Mouse (Mus musculus) limb, embryonic 11.5 days (tissue): ENCODE measurements around the gene Pcca. TPM values are rescaled to one million over a fixed set of nuclear protein-coding genes. Genes with fewer than 3 reads are reported as not detected.

Source experiments
- ATAC-seq: fragments of 200-750 bp; cut with Nextera tagmentation; 2 replicates; pipeline ENCODE4 v1.8.0; 2017; ENCODE audit warnings: low read depth; ENCODE audit not compliant: insufficient number of reproducible peaks, low FRiP score, low TSS enrichment
- DNase-seq: peaks from one replicate; pipeline ENCODE4 v3.0.0-alpha.2; 2015; ENCODE audit warnings: low spot score
- H3K27ac ChIP-seq: fragments of 300-500 bp; sonication (generic); replicated peaks from 2 replicates; pipeline ENCODE4 v1.5.1; 2014; ENCODE audit warnings: low read depth, mild to moderate bottlenecking, low read length
- H3K27me3 ChIP-seq: fragments of 300-500 bp; sonication (generic); 2 replicates; pipeline ENCODE4 v1.6.1; 2014; ENCODE audit warnings: mild to moderate bottlenecking, low read length, mixed read lengths; ENCODE audit not compliant: control insufficient read depth, insufficient read depth
- H3K36me3 ChIP-seq: fragments of 300-500 bp; sonication (generic); 2 replicates; pipeline ENCODE4 v1.6.1; 2014; ENCODE audit warnings: mild to moderate bottlenecking, low read length, moderate library complexity, mixed read lengths; ENCODE audit not compliant: control insufficient read depth, insufficient read depth
- H3K4me1 ChIP-seq: fragments of 300-500 bp; sonication (generic); 2 replicates; pipeline ENCODE4 v1.6.1; 2014; ENCODE audit warnings: low read length, mixed read lengths; ENCODE audit not compliant: control insufficient read depth, insufficient read depth
- H3K4me2 ChIP-seq: fragments of 300-500 bp; sonication (generic); 2 replicates; pipeline ENCODE4 v1.6.1; 2014; ENCODE audit warnings: low read depth, mild to moderate bottlenecking, moderate library complexity; ENCODE audit not compliant: severe bottlenecking
- H3K4me3 ChIP-seq: fragments of 300-500 bp; sonication (generic); 2 replicates; pipeline ENCODE4 v1.5.1; 2014; ENCODE audit warnings: low read depth, low read length
- H3K9ac ChIP-seq: fragments of 300-500 bp; sonication (generic); 2 replicates; pipeline ENCODE4 v1.6.1; 2014; ENCODE audit warnings: mild to moderate bottlenecking, low read length
- H3K9me3 ChIP-seq: fragments of 300-500 bp; sonication (generic); 2 replicates; pipeline ENCODE4 v1.6.1; 2016; ENCODE audit warnings: low read length; ENCODE audit not compliant: control insufficient read depth
- WGBS: fragments of 180-500 bp; shearing (Covaris S2); extraction: QIAGEN DNeasy Blood & Tissue Kit; methylation state at CpG from one replicate; pipeline ENCODE4 v1.1.7; 2014; 5-methylcytosine and 5-hydroxymethylcytosine counted together
- polyA plus RNA-seq: library from polyadenylated mRNA; unstranded; fragments of >200 nt; fragmentation: Nextera tagmentation; extraction: Ambion mirVana; gene quantifications from 2 replicates; pipeline ENCODE4 v1.2.1, GENCODE M21; 2014

Pcca gene
- polyA plus RNA-seq, 1 experiment from 2014 or later: 36.4 TPM

- Histone ChIP-seq H3K4me2 (no peak overlapping the region), H3K27ac (no peak overlapping the region), H3K9me3 (no peaks in the 10 kb centered on the region), H3K36me3 (no peaks in the 10 kb centered on the region), H3K4me3 (no peak overlapping the region), H3K4me1 (0 out of 2 replicates have a peak, but pooled peaks cover 4% of the 10 kb centered on the region), H3K9ac (no peak overlapping the region), H3K27me3 (no peaks in the 10 kb centered on the region)
- WGBS: 91% methylated on average over 1 of the region's 1 CpGs
- no peak for ATAC-seq
- no peak for DNase-seq
These were observed 72.4 kb downstream of the Pcca start for GRCm38 (mm10) chr14:122606499-122606898.

DNA sequence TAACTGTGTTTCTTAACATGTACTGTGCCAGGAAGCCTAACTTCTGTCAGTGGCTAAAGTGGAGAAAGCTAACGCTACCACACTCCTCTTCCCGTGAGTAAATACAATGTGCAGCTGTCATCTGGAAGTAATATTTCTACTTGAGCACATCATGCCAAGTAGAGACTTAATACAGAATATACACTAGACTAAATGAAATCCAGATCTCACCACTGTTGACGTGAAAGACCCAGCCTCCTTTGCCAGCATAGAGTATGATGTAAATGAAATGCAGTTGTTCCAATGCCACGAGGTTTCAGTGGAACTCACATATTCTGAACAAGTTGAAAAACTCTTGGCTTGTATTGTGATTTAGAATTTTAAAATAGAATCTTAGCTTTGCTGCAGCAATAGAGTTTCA is 73.3 kb downstream of the Pcca start:
- DNase-seq (no peak), ATAC-seq (no peak; the same call in 1 of the 2 replicates)
- Histone ChIP-seq H3K4me2 (no peak overlapping the region), H3K4me3 (no peak overlapping the region), H3K9me3 (no peaks in the 10 kb centered on the region), H3K27me3 (no peaks in the 10 kb centered on the region), H3K4me1 (0 out of 2 replicates have a peak, but pooled peaks cover 2% of the 10 kb centered on the region), H3K36me3 (no peaks in the 10 kb centered on the region), H3K9ac (no peak overlapping the region), H3K27ac (no peak overlapping the region)
- WGBS: 29% methylated on average over 4 of the region's 4 CpGs

- no peaks in the 10 kb centered on the region for H3K36me3 ChIP-seq
- no peak overlapping the region for H3K4me3 ChIP-seq
- no peaks in the 10 kb centered on the region for H3K27me3 ChIP-seq
- H3K9me3 ChIP-seq: no peaks in the 10 kb centered on the region
- 0 out of 2 replicates have a peak, but pooled peaks cover 2% of the 10 kb centered on the region for H3K4me1 ChIP-seq
- H3K4me2 ChIP-seq: no peak overlapping the region
- no peak overlapping the region for H3K9ac ChIP-seq
- no peak overlapping the region for H3K27ac ChIP-seq
- 83% methylated on average over 2 of the region's 2 CpGs for WGBS
- DNase-seq (no peak), ATAC-seq (no peak)
These were observed 74.2 kb downstream of the Pcca start for GRCm38 (mm10) chr14:122608323-122608722.

DNA sequence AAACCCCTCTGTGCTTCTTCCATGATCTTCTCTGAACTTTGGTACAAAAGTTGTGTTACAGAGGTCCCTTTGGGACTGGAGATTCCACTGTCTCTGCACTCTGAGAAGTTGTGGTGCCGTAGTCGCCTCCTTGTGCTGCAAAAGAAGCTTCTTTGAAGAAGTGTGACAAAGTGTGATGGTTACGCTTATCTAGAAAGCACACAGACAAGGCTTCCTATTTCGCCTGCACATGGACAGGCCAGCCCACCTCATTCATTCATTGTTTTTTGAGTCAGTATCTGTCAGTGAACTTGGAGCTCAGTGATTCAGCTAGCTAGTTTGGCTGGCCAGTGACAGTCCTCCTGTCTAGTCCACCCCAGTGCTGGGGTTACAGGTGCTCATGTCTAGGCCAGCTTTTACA is 76.9 kb downstream of the Pcca start:
- Histone ChIP-seq H3K4me2 (no peak overlapping the region), H3K27ac (no peak overlapping the region), H3K36me3 (no peaks in the 10 kb centered on the region), H3K4me3 (no peak overlapping the region), H3K27me3 (no peaks in the 10 kb centered on the region), H3K9ac (no peak overlapping the region), H3K4me1 (0 out of 2 replicates have a peak, but pooled peaks cover 2% of the 10 kb centered on the region), H3K9me3 (no peaks in the 10 kb centered on the region)
- no peak for DNase-seq
- 92% methylated on average over 4 of the region's 4 CpGs for WGBS
- ATAC-seq: no peak

- ATAC-seq (no peak), DNase-seq (no peak)
- Histone ChIP-seq H3K36me3 (no peaks in the 10 kb centered on the region), H3K4me2 (no peak overlapping the region), H3K27me3 (no peaks in the 10 kb centered on the region), H3K9ac (no peak overlapping the region), H3K4me3 (no peak overlapping the region), H3K27ac (no peak overlapping the region), H3K4me1 (0 out of 2 replicates have a peak, but pooled peaks cover 2% of the 10 kb centered on the region), H3K9me3 (no peaks in the 10 kb centered on the region)
- 91% methylated on average over 3 of the region's 3 CpGs for WGBS
These were observed 78.2 kb downstream of the Pcca start for GRCm38 (mm10) chr14:122612317-122612716.

- ATAC-seq (no peak), DNase-seq (no peak)
- Histone ChIP-seq H3K27me3 (no peaks in the 10 kb centered on the region), H3K4me2 (no peak overlapping the region), H3K27ac (no peak overlapping the region), H3K36me3 (no peaks in the 10 kb centered on the region), H3K4me3 (no peak overlapping the region), H3K4me1 (no peaks in the 10 kb centered on the region), H3K9ac (no peak overlapping the region), H3K9me3 (no peaks in the 10 kb centered on the region)
- 93% methylated on average over 2 of the region's 2 CpGs for WGBS
These were observed 83.5 kb downstream of the Pcca start for GRCm38 (mm10) chr14:122617656-122618055.

DNA sequence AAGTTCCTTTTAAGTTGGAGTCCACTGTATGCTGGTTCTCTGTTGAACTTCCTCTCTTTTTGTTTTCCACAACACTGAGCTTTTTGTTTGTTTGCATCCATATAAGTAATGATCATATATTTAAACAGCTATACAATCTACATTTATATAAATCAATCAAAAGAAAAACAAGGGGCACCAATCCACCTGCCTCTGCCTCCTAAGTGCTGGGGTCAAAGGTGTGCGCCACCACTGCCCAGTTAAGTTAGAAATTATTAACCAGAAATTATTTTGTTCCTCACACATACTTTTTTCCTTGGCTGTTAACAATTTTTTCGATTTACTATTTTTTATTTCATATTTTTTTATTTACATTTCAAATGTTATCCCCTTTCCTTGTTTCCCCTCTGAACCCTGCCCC is 99.3 kb downstream of the Pcca start:
- no peak for ATAC-seq
- DNase-seq: no peak
- 91% methylated on average over 2 of the region's 2 CpGs for WGBS
- no peak overlapping the region for H3K27ac ChIP-seq
- no peaks in the 10 kb centered on the region for H3K27me3 ChIP-seq
- H3K4me2 ChIP-seq: no peak overlapping the region
- H3K4me3 ChIP-seq: no peak overlapping the region
- H3K4me1 ChIP-seq: no peaks in the 10 kb centered on the region; the same call in 1 of the 2 replicates
- no peaks in the 10 kb centered on the region for H3K36me3 ChIP-seq
- no peaks in the 10 kb centered on the region for H3K9me3 ChIP-seq
- no peak overlapping the region for H3K9ac ChIP-seq

DNA sequence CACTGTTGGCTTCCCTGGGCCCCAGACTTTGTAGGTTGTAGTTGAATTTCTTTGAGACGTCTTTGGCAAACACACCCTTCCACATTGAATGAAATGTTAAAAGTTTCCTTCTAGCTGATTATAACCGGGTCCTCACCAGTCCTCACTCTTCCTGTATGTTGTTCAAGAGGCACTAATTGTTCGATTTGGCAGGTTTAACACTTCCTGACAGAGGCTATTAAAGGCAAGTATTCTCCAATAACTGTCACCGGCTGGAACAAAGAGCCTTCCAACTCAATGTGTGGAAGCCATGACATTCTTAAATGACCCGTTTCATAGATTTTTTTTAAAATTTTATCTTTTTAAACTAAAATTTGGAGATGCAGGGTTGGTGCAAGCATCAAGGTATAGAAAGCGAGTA is 102.5 kb downstream of the Pcca start:
- H3K9ac ChIP-seq: no peak overlapping the region
- H3K27me3 ChIP-seq: no peaks in the 10 kb centered on the region
- H3K4me3 ChIP-seq: no peak overlapping the region
- DNase-seq (peak; percentile 29), ATAC-seq (no peak)
- H3K36me3 ChIP-seq: no peaks in the 10 kb centered on the region
- WGBS: 12% methylated on average over 6 of the region's 6 CpGs
- no peaks in the 10 kb centered on the region; the same call in 1 of the 2 replicates for H3K4me1 ChIP-seq
- H3K9me3 ChIP-seq: no peaks in the 10 kb centered on the region
- H3K4me2 ChIP-seq: no peak overlapping the region
- H3K27ac ChIP-seq: 0 out of 2 replicates have a peak overlapping the region, but pooled peaks have one; percentile 33
